In genomic region chr5:116556614-116557013, GRCm38 (mm10) we compare ENCODE assay signal across 20 mouse cellular contexts. TPM values are rescaled to one million over a fixed set of nuclear protein-coding genes. Genes with fewer than 3 reads are reported as not detected.
DNase-seq lines count a peak whose midpoint lies in the region.
"Had no signal": no experiment of that assay in that cellular context is flagged by ENCODE, and none has a peak within 500 bp of the region (broad histone marks: within the 10 kb centered on the region; RNA-seq: fewer than 3 reads in every experiment).

No protein-coding gene starts in this region.

- no peaks in the 10 kb centered on the region for H3K36me3 ChIP-seq in embryonic facial prominence, embryonic 10.5 days (replicated peaks)
- H3K36me3 ChIP-seq: heart, embryonic 12.5 days; hindbrain, embryonic 15.5 days; limb, embryonic 10.5 days; midbrain, embryonic 15.5 days; neural tube, embryonic 15.5 days had no signal

- H3K9me3 ChIP-seq in embryonic facial prominence, embryonic 10.5 days: no peaks in the 10 kb centered on the region
- H3K9me3 ChIP-seq: heart, embryonic 12.5 days; hindbrain, embryonic 15.5 days; limb, embryonic 10.5 days; midbrain, embryonic 15.5 days; neural tube, embryonic 15.5 days had no signal

- no peaks in the 10 kb centered on the region for H3K4me1 ChIP-seq in embryonic facial prominence, embryonic 10.5 days
- H3K4me1 ChIP-seq: heart, embryonic 12.5 days; limb, embryonic 10.5 days; megakaryocyte, embryonic 14.5 days had no signal

- H3K4me3 ChIP-seq in embryonic facial prominence, embryonic 10.5 days: no peak overlapping the region
- H3K4me3 ChIP-seq: heart, embryonic 12.5 days; hindbrain, embryonic 15.5 days; limb, embryonic 10.5 days; megakaryocyte, embryonic 14.5 days; midbrain, embryonic 15.5 days; neural tube, embryonic 15.5 days had no signal

- WGBS in embryonic facial prominence, embryonic 10.5 days: 46% methylated on average over 8 of the region's 8 CpGs

- H3K27me3 ChIP-seq in embryonic facial prominence, embryonic 10.5 days (replicated peaks; ENCODE audit: low read depth, poor library complexity, severe bottlenecking): no peaks in the 10 kb centered on the region
- H3K27me3 ChIP-seq: heart, embryonic 12.5 days; hindbrain, embryonic 15.5 days; megakaryocyte, embryonic 14.5 days; midbrain, embryonic 15.5 days; neural tube, embryonic 15.5 days had no signal

- intact Hi-C loops in left cerebral cortex, postnatal 4 days (cut with DNase I): no loop called here
- intact Hi-C loops in left cerebral cortex, postnatal 10 days (cut with DNase I): no loop called here

- no peak overlapping the region for H3K27ac ChIP-seq in embryonic facial prominence, embryonic 10.5 days (replicated peaks)
- H3K27ac ChIP-seq: hindbrain, embryonic 15.5 days; limb, embryonic 10.5 days; midbrain, embryonic 15.5 days; neural tube, embryonic 15.5 days had no signal

- DNase-seq in cerebellum, adult 9-11 months: peak; percentile 26
- no peak for DNase-seq in cerebellum, adult 18-20 months
- DNase-seq in left cerebral cortex, postnatal 4 days: peak; percentile 30
- DNase-seq in left cerebral cortex, postnatal 10 days (ENCODE audit: extremely low spot score in 1 of 2, low spot score in 2 of 2): no peak
- DNase-seq in ZHBTc4 (ENCODE audit: low read depth, low spot score): peak; percentile 77
- DNase-seq in testis, postnatal 14 days (ENCODE audit: low spot score): peak; percentile 8
- no peak for DNase-seq in embryonic facial prominence, embryonic 10.5 days (ENCODE audit: low spot score)
- DNase-seq: adrenal gland, postnatal 14 days; gastrocnemius, postnatal 10 days; heart, adult 11 months; heart, postnatal 14 days; layer of hippocampus, postnatal 36 days; lung, adult 2 months; thymus, postnatal 14 days had no signal

RNA-seq across cellular contexts. Expression of gene Srrm4, which starts 35.0 kb away (rescaled TPM):
- total RNA-seq in left cerebral cortex, postnatal 4 days (2021): 10 to 100 TPM; 45.3 to 53.8 TPM
- 10 to 100 TPM; 32.2 to 33.9 TPM for total RNA-seq in left cerebral cortex, postnatal 10 days (2021)
- 4.3 and 5.6 TPM in 2 replicates for polyA plus RNA-seq in embryonic facial prominence, embryonic 10.5 days (2016; fragmentation: Nextera tagmentation; extraction: Ambion mirVana)
- polyA plus RNA-seq: limb, embryonic 10.5 days had no signal

Comparison
In these comparisons a context has a peak if more than half of its experiments do, and no peak if none do; other contexts are left out.
1. DNase-seq: peak in cerebellum, adult 9-11 months (single experiment), left cerebral cortex, postnatal 4 days (single experiment), ZHBTc4 (single experiment) and testis, postnatal 14 days (single experiment); none in cerebellum, adult 18-20 months (0 of 2), left cerebral cortex, postnatal 10 days (0 of 2) and embryonic facial prominence, embryonic 10.5 days (single experiment).